Mouse (Mus musculus): Measurements from ENCODE around the gene Csrp2. TPM values are rescaled to one million over a fixed set of nuclear protein-coding genes. Genes with fewer than 3 reads are reported as not detected.

The Csrp2 gene
- polyA plus RNA-seq (2015; fragmentation: Nextera tagmentation; extraction: Ambion mirVana): 105 and 111 TPM in 2 replicates

DNA sequence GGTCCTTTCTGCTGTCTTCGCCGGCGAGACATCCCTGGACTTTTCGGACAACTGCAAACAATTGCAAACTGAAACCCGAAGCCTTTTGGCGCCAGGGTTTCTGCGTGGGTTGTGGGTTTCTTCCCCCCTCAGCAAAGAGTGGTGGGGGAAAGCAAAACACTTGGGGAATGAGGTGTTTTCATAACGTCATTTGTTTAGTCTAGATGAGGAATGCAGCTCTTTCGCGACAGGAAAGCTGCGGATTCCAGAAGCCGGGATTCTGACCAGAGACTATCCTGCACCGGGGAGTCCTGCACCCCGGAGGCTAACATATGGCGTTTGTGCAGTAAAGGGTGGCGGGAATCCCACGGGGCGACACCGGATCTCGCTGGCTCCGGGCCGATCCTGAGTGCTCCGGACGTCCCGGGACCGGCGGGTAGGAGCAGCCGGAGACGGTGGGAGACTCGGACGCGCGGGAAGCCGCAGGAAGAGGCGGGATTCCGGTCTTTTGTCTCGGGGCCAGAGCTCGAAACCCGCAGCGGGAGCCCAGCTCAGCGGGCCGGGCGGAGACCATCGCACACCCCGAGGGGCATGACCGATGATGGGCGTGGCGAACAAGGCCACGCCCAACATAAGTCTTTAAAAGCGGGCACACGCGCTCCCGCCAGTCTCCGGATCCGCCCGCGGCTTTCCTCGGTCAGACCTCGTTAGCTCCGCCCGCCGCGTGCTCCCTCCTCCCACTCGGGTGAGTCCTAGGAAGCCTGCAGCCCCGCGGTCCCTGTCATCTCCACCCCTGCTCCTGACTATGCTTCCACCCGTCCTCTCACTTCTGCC is at the start of gene Csrp2:
Csrp2 (plus strand) TSS at position 259 of the 813 bp plus-strand sequence.
- under 1% methylated on average over 64 of the region's 67 CpGs for WGBS
- ATAC-seq: peak; percentile 92

DNA sequence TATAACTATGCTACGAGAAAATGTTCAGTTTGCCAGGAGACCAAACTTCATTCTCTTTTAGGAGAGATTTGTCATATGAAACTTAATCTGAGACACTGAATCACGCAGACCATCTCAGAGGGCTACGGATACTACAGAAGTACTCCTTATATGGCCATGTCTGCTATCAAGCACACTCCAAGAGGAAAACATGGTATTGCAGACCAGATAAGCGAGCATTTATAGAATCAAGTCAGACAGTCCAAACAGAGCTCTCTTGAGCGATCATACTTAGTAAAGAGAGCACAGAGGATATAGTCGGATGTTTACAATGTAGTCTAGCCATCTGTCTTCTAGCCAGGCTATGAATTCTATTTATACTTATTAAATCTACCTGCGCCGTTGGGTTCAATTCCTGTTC is 44.7 kb upstream of the Csrp2 start:
- no peaks in the 10 kb centered on the region for H3K27me3 ChIP-seq (ENCODE audit: control insufficient read depth, insufficient read depth, low read depth, low read length)
- WGBS: 87% methylated on average over 8 of the region's 8 CpGs
- H3K4me3 ChIP-seq (ENCODE audit: low read depth, low read length): no peak overlapping the region
- no peak for ATAC-seq
- no peaks in the 10 kb centered on the region for H3K9me3 ChIP-seq (replicated peaks; ENCODE audit: control insufficient read depth, low read length, poor library complexity, severe bottlenecking)
- H3K36me3 ChIP-seq (ENCODE audit: control insufficient read depth, insufficient read depth, low read length): no peaks in the 10 kb centered on the region
- no peaks in the 10 kb centered on the region for H3K4me1 ChIP-seq (ENCODE audit: control insufficient read depth, insufficient read depth, low read length)
- no peak overlapping the region for H3K4me2 ChIP-seq (ENCODE audit: low read length)
- no peak overlapping the region for H3K9ac ChIP-seq (ENCODE audit: low read depth, low read length)
- H3K27ac ChIP-seq (ENCODE audit: low read length): no peak overlapping the region

More for the DNA sequence above, at the start of gene Csrp2:
- H3K36me3 ChIP-seq (ENCODE audit: control insufficient read depth, insufficient read depth, low read length): no peaks in the 10 kb centered on the region
- H3K4me3 ChIP-seq (ENCODE audit: low read depth, low read length): peak within 1 kb of the TSS; percentile 53
- peak within 1 kb of the TSS; percentile 79 for H3K27ac ChIP-seq (ENCODE audit: low read length)
- H3K27me3 ChIP-seq (ENCODE audit: control insufficient read depth, insufficient read depth, low read depth, low read length): no peaks in the 10 kb centered on the region
- H3K4me2 ChIP-seq (ENCODE audit: low read length): peak within 1 kb of the TSS; percentile 66
- H3K4me1 ChIP-seq (ENCODE audit: control insufficient read depth, insufficient read depth, low read length): peaks cover 15% of the 10 kb centered on the region
- H3K9me3 ChIP-seq (replicated peaks; ENCODE audit: control insufficient read depth, low read length, poor library complexity, severe bottlenecking): no peaks in the 10 kb centered on the region
- peak within 1 kb of the TSS; percentile 88 for H3K9ac ChIP-seq (ENCODE audit: low read depth, low read length)

DNA sequence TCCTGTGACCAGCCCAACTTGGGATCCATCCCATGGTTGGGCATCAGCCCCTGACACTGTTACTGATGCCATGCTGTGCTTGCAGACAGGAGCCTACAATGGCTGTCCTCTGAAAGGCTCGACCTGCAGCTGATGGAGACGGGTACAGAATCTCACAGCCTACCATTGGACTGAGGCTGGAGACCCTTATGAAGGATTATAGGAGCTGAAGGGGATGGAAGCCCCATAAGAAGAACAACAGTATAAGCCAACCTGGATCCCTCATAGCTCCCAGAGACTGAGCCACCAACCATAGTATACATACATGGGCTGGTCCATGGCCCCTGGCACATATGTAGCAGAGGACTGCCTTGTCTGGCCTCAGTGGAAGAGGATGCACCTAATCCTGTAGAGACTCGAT is 42.6 kb upstream of the Csrp2 start:
- ATAC-seq: no peak

DNA sequence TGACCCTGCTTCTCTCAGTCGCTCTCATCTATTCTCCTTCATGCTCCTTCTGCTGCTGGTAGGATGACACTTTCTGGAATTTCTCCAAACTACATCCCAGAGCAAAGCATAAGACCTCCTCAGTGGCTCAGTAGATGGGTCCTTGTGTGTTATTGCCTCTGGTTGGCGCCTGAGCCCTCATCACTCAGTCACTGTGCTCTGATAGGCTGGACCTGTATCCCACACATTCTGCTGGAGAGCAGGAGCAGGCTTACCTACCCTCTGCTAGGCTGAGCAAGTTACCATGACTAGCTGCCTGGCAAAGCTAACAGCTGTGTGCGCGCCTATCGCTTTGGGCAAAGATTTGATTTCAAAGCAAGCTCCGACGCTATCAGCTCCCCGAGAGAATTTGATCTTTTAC is 41.7 kb upstream of the Csrp2 start:
- H3K4me1 ChIP-seq (ENCODE audit: control insufficient read depth, insufficient read depth, low read length): no peaks in the 10 kb centered on the region
- no peaks in the 10 kb centered on the region for H3K27me3 ChIP-seq (ENCODE audit: control insufficient read depth, insufficient read depth, low read depth, low read length)
- ATAC-seq: no peak
- no peak overlapping the region for H3K27ac ChIP-seq (ENCODE audit: low read length)
- no peaks in the 10 kb centered on the region for H3K9me3 ChIP-seq (replicated peaks; ENCODE audit: control insufficient read depth, low read length, poor library complexity, severe bottlenecking)
- no peak overlapping the region for H3K4me3 ChIP-seq (ENCODE audit: low read depth, low read length)
- H3K36me3 ChIP-seq (ENCODE audit: control insufficient read depth, insufficient read depth, low read length): no peaks in the 10 kb centered on the region
- 85% methylated on average over 8 of the region's 8 CpGs for WGBS
- no peak overlapping the region for H3K4me2 ChIP-seq (ENCODE audit: low read length)
- no peak overlapping the region for H3K9ac ChIP-seq (ENCODE audit: low read depth, low read length)

More for the DNA sequence above, 42.6 kb upstream of the Csrp2 start:
- Histone ChIP-seq H3K9me3 (replicated peaks; ENCODE audit: control insufficient read depth, low read length, poor library complexity, severe bottlenecking) (no peaks in the 10 kb centered on the region), H3K9ac (ENCODE audit: low read depth, low read length) (no peak overlapping the region), H3K36me3 (ENCODE audit: control insufficient read depth, insufficient read depth, low read length) (no peaks in the 10 kb centered on the region), H3K4me1 (ENCODE audit: control insufficient read depth, insufficient read depth, low read length) (no peaks in the 10 kb centered on the region), H3K27me3 (ENCODE audit: control insufficient read depth, insufficient read depth, low read depth, low read length) (no peaks in the 10 kb centered on the region), H3K27ac (ENCODE audit: low read length) (no peak overlapping the region), H3K4me2 (ENCODE audit: low read length) (no peak overlapping the region), H3K4me3 (ENCODE audit: low read depth, low read length) (no peak overlapping the region)
- 88% methylated on average over 3 of the region's 3 CpGs for WGBS

DNA sequence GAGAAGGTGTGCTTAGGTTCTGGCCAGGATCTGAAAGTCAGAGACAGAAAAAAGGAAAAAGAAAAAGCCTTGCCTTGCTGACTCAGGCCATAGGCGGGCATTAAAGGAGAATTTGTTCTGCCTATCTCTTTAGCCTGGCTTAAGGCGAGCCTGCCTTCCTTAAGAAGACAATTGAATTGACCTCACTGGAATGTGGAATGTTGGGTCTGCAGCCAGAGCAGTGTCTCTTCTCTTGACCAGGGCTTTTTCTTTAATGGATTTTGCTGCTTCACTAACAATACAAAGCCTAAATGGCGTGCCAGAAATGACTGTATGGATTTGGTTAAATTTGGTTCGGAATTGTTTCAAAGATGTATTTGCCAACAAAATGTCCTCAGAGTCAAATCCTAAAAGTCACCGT is 40.9 kb upstream of the Csrp2 start:
- Histone ChIP-seq H3K4me2 (ENCODE audit: low read length) (no peak overlapping the region), H3K27ac (ENCODE audit: low read length) (no peak overlapping the region), H3K4me1 (ENCODE audit: control insufficient read depth, insufficient read depth, low read length) (no peaks in the 10 kb centered on the region), H3K9ac (ENCODE audit: low read depth, low read length) (no peak overlapping the region), H3K9me3 (replicated peaks; ENCODE audit: control insufficient read depth, low read length, poor library complexity, severe bottlenecking) (no peaks in the 10 kb centered on the region), H3K4me3 (ENCODE audit: low read depth, low read length) (no peak overlapping the region), H3K36me3 (ENCODE audit: control insufficient read depth, insufficient read depth, low read length) (no peaks in the 10 kb centered on the region), H3K27me3 (ENCODE audit: control insufficient read depth, insufficient read depth, low read depth, low read length) (no peaks in the 10 kb centered on the region)
- 24% methylated on average over 5 of the region's 5 CpGs for WGBS
- no peak for ATAC-seq

DNA sequence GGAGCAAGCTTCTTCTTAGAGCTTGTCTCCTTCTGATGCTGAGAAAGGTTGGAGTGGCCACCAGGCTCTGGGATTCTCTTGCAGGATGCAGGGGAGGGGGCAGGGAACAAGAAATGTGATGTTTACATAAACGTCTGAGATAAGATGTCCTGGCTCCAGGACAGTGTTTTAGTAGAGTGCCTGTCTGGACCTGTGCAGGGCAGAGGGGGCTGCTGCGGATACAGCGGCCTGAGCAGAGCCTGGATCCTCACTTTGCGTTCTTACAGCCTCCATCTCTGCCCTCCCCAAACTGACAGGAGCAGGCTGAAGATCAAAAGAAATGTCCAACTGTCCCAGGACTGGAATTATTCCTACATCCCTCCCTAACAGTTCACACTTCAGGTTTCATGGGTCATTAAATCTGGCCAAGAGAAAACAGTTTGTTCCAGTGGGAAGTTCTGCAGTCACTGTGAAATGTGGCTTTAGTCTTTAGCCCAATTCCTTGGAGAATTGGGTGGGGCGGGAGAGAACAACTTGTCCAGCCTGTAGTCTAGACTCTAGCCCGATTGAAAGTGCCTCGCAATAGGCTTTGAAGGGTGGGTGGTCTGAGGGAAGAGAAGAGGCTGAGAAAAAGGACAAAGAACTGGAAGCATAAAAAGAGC is 40.0 kb upstream of the Csrp2 start:
- WGBS: 29% methylated on average over 7 of the region's 7 CpGs
- H3K27me3 ChIP-seq (ENCODE audit: control insufficient read depth, insufficient read depth, low read depth, low read length): no peaks in the 10 kb centered on the region
- H3K4me1 ChIP-seq (ENCODE audit: control insufficient read depth, insufficient read depth, low read length): no peaks in the 10 kb centered on the region
- no peak for ATAC-seq
- H3K9ac ChIP-seq (ENCODE audit: low read depth, low read length): no peak overlapping the region
- H3K4me2 ChIP-seq (ENCODE audit: low read length): no peak overlapping the region
- H3K4me3 ChIP-seq (ENCODE audit: low read depth, low read length): no peak overlapping the region
- H3K36me3 ChIP-seq (ENCODE audit: control insufficient read depth, insufficient read depth, low read length): no peaks in the 10 kb centered on the region
- H3K27ac ChIP-seq (ENCODE audit: low read length): no peak overlapping the region
- no peaks in the 10 kb centered on the region for H3K9me3 ChIP-seq (replicated peaks; ENCODE audit: control insufficient read depth, low read length, poor library complexity, severe bottlenecking)

DNA sequence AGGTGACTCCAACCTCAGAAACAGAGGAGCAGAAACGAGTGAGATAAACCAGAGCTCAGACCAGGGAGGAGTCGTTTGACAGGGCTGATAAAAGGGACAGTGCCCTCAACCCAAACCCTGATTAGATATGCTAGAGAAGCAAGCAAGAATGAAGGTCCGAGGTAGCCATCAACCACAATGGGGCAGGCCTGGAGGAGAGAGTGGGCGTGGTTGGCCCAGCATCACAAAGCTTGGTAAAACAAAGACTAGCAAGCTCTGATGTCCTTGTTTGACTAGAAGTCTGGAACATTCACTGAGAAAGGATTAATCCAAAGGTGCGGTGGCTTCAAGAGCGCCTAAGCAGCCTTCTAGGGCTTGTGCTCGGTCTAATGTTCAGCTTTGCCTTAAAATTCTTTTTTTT is 38.2 kb upstream of the Csrp2 start:
- ATAC-seq: no peak
- Histone ChIP-seq H3K4me1 (ENCODE audit: control insufficient read depth, insufficient read depth, low read length) (no peaks in the 10 kb centered on the region), H3K36me3 (ENCODE audit: control insufficient read depth, insufficient read depth, low read length) (no peaks in the 10 kb centered on the region), H3K4me3 (ENCODE audit: low read depth, low read length) (no peak overlapping the region), H3K27ac (ENCODE audit: low read length) (no peak overlapping the region), H3K9me3 (replicated peaks; ENCODE audit: control insufficient read depth, low read length, poor library complexity, severe bottlenecking) (no peaks in the 10 kb centered on the region), H3K9ac (ENCODE audit: low read depth, low read length) (no peak overlapping the region), H3K27me3 (ENCODE audit: control insufficient read depth, insufficient read depth, low read depth, low read length) (no peaks in the 10 kb centered on the region), H3K4me2 (ENCODE audit: low read length) (no peak overlapping the region)
- WGBS: 59% methylated on average over 7 of the region's 7 CpGs

DNA sequence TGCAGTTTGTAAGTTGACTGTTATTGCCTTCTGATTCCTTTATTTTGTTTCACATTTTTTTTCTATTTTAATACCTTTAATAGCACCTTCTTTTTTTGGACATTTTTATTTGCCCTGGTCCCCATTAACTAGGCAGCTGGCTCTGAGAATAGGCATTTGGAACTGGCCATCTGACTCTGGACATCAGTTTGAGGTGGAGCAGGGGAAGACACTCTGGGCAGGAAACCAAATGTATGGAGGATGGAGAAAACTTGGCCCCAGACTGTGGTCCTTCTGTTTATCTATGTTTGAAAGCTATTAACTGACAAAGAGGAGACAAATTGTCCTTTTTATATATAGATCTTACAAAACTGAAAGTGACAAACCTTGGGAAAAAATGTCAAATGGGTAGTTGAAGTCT is 36.9 kb upstream of the Csrp2 start:
- Histone ChIP-seq H3K27me3 (ENCODE audit: control insufficient read depth, insufficient read depth, low read depth, low read length) (no peaks in the 10 kb centered on the region), H3K4me3 (ENCODE audit: low read depth, low read length) (no peak overlapping the region), H3K9me3 (replicated peaks; ENCODE audit: control insufficient read depth, low read length, poor library complexity, severe bottlenecking) (no peaks in the 10 kb centered on the region), H3K4me1 (ENCODE audit: control insufficient read depth, insufficient read depth, low read length) (no peaks in the 10 kb centered on the region), H3K27ac (ENCODE audit: low read length) (no peak overlapping the region), H3K36me3 (ENCODE audit: control insufficient read depth, insufficient read depth, low read length) (no peaks in the 10 kb centered on the region), H3K9ac (ENCODE audit: low read depth, low read length) (no peak overlapping the region), H3K4me2 (ENCODE audit: low read length) (no peak overlapping the region)
- no peak for ATAC-seq

DNA sequence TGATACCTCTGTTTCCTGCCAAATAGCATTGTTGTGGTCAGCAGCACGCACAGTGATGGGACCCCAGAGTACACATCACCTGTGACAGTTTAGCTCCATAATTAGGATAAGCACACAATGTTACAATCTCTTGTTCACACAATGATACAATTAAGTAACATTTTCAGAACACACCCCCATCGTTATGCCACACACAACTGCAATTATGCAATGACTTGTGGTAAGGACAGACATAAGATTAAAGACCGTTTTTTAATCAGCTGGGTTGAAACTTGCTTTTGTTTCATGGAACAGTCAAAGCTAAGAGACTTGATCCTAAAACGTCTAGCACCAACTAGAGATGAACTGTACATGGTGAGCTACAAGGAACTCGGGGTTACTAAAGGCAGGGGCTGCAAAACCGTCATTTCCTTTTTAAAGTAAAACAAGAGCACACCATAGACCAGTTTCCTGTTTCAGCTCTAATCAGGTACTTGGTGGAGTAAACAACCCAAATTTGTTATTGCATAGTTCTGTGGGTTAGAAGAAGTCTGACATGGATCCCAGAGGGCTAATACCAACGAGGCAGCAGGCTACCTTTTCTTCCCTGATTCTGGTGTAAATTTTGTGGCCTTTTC is 28.8 kb upstream of the Csrp2 start:
- H3K27me3 ChIP-seq (ENCODE audit: control insufficient read depth, insufficient read depth, low read depth, low read length): no peaks in the 10 kb centered on the region
- H3K4me2 ChIP-seq (ENCODE audit: low read length): no peak overlapping the region
- no peak overlapping the region for H3K27ac ChIP-seq (ENCODE audit: low read length)
- no peaks in the 10 kb centered on the region for H3K36me3 ChIP-seq (ENCODE audit: control insufficient read depth, insufficient read depth, low read length)
- ATAC-seq: no peak
- no peaks in the 10 kb centered on the region for H3K4me1 ChIP-seq (ENCODE audit: control insufficient read depth, insufficient read depth, low read length)
- H3K4me3 ChIP-seq (ENCODE audit: low read depth, low read length): no peak overlapping the region
- 76% methylated on average over 7 of the region's 7 CpGs for WGBS
- no peak overlapping the region for H3K9ac ChIP-seq (ENCODE audit: low read depth, low read length)
- H3K9me3 ChIP-seq (replicated peaks; ENCODE audit: control insufficient read depth, low read length, poor library complexity, severe bottlenecking): no peaks in the 10 kb centered on the region

Measured in midbrain, embryonic 16.5 days (tissue).